Mouse (Mus musculus) kidney, postnatal 4 days (tissue): ENCODE measurements around the gene Samd9l.
"Not testable (repeated sequence)": the region's sequence is repeated elsewhere in the genome, so short reads cannot be mapped to it uniquely, and the experiment has no call there.

Experiments
- DNase-seq, 2 experiments: peaks; one replicate each; pipeline ENCODE4 v3.0.0; 2021; ENCODE audit warnings: mixed read lengths in 2 of 2

Samd9l gene

GRCm38 (mm10) chr6:3341479-3341878 is 57.9 kb downstream of the Samd9l start:
- DNase-seq: no peak

- DNase-seq: peak in 1 of 2 experiments; percentile 13
These were observed 58.4 kb downstream of the Samd9l start for GRCm38 (mm10) chr6:3340928-3341327.

- not testable (repeated sequence) for DNase-seq
These were observed 60.2 kb downstream of the Samd9l start for GRCm38 (mm10) chr6:3339131-3339530.
